Mouse (Mus musculus): ENCODE results near the gene Tgds.
"Not testable (repeated sequence)": the region's sequence is repeated elsewhere in the genome, so short reads cannot be mapped to it uniquely, and the experiment has no call there.

Tgds gene

DNA sequence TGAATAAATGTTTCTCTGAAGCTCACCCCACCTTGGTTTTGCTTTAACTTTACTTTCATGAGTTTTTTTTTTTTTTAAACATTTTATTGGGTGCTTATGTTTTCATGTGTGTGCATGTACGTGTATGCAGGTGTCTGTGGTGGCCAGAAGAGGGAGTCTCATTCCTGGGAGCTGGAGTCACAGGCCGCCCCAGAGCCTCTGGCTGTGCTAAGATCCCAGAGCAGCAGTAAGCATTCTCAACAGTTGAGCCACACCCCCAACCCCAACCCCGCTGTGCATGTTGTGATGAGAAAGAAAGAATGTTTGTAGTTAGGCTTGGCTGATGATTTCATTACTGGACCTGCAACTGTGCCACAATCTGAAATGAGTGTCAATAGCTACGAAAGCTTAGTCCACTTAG is 36.2 kb upstream of the Tgds start:
- TF ChIP-seq NANOG (IDR thresholded peaks at IDR 0.05; ENCODE audit: borderline replicate concordance, low read length) (no peak), CTCF (conservative IDR thresholded peaks at IDR 0.05; ENCODE audit: low read length) (peak; percentile 20; the same call in 1 of the 2 replicates)
- no peak overlapping the region for H3K4me3 ChIP-seq (replicated peaks; ENCODE audit: low read length)
- H3K4me1 ChIP-seq (replicated peaks; ENCODE audit: low read depth, low read length), result peaks cover 6% of the 10 kb centered on the region
- no peaks in the 10 kb centered on the region for H3K27me3 ChIP-seq (ENCODE audit: insufficient read depth, low read length)
- no peaks in the 10 kb centered on the region for H3K9me3 ChIP-seq (ENCODE audit: low read length)
- no peaks in the 10 kb centered on the region for H3K36me3 ChIP-seq (ENCODE audit: insufficient read depth, low read length)

GRCm38 (mm10) chr14:118162640-118163039 is 30.1 kb upstream of the Tgds start:
- TF ChIP-seq CTCF (conservative IDR thresholded peaks at IDR 0.05; ENCODE audit: low read length) (no peak), POU5F1 (IDR thresholded peaks at IDR 0.05; ENCODE audit: borderline replicate concordance, low read length) (no peak), NANOG (IDR thresholded peaks at IDR 0.05; ENCODE audit: borderline replicate concordance, low read length) (no peak)
- 0 out of 2 replicates have a peak, but pooled peaks cover 9% of the 10 kb centered on the region for H3K4me1 ChIP-seq (replicated peaks; ENCODE audit: low read depth, low read length)
- no peaks in the 10 kb centered on the region for H3K9me3 ChIP-seq (ENCODE audit: low read length)
- no peak overlapping the region for H3K4me3 ChIP-seq (replicated peaks; ENCODE audit: low read length)
- H3K27me3 ChIP-seq (ENCODE audit: insufficient read depth, low read length), result no peaks in the 10 kb centered on the region
- H3K36me3 ChIP-seq (ENCODE audit: insufficient read depth, low read length), result peaks cover 44% of the 10 kb centered on the region

DNA sequence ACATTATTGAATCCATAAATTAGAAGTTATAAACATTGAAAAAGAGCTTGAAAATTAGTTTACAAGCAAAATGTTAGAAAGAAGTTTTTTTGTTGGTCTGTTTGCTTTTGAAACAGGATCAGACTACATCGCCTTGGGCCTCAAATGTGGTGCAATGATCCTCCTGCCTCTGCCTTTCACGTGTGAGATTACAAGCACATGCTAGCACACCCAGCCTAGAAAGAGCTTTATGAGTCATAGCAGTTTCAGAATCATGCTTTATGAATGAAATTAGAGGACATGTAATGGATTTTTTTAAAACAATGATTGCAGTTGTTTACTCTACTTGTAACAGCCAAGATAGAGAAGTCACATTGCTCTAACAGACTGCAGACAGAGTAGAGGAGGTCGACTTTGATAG is 29.2 kb upstream of the Tgds start:
- peaks cover 46% of the 10 kb centered on the region for H3K36me3 ChIP-seq (ENCODE audit: insufficient read depth, low read length)
- H3K4me1 ChIP-seq (replicated peaks; ENCODE audit: low read depth, low read length), result 0 out of 2 replicates have a peak, but pooled peaks cover 9% of the 10 kb centered on the region
- peaks cover 2% of the 10 kb centered on the region for H3K9me3 ChIP-seq (ENCODE audit: low read length)
- TF ChIP-seq CTCF (conservative IDR thresholded peaks at IDR 0.05; ENCODE audit: low read length), result no peak
- TF ChIP-seq NANOG (IDR thresholded peaks at IDR 0.05; ENCODE audit: borderline replicate concordance, low read length), result no peak
- TF ChIP-seq POU5F1 (IDR thresholded peaks at IDR 0.05; ENCODE audit: borderline replicate concordance, low read length), result no peak
- H3K27me3 ChIP-seq (ENCODE audit: insufficient read depth, low read length), result no peaks in the 10 kb centered on the region
- no peak overlapping the region for H3K4me3 ChIP-seq (replicated peaks; ENCODE audit: low read length)

DNA sequence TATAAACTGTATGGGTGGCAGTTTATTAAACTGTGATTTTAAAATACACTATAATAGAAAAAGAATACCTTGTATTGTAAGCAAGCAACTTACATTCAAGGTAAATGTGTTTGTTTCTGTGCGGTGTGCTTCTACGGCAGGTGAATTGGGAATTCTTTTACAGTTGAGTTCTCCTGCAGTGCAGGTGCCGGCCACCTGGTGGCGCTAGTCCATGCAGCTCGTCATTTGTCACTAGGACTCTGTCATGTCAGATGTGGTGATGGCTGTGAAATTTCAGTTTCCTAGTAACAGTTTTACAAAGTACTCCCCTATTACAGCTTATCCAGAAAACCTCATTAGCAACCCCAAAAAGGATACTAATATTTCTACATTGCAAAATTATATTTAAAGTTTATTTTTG is 24.6 kb upstream of the Tgds start:
- H3K4me3 ChIP-seq (replicated peaks; ENCODE audit: low read length), result no peak overlapping the region
- TF ChIP-seq CTCF (conservative IDR thresholded peaks at IDR 0.05; ENCODE audit: low read length) (peak; percentile 70), NANOG (IDR thresholded peaks at IDR 0.05; ENCODE audit: borderline replicate concordance, low read length) (no peak), POU5F1 (IDR thresholded peaks at IDR 0.05; ENCODE audit: borderline replicate concordance, low read length) (no peak)
- 0 out of 2 replicates have a peak, but pooled peaks cover 9% of the 10 kb centered on the region for H3K4me1 ChIP-seq (replicated peaks; ENCODE audit: low read depth, low read length)
- H3K9me3 ChIP-seq (ENCODE audit: low read length), result peaks cover 26% of the 10 kb centered on the region
- H3K36me3 ChIP-seq (ENCODE audit: insufficient read depth, low read length), result peaks cover 66% of the 10 kb centered on the region
- H3K27me3 ChIP-seq (ENCODE audit: insufficient read depth, low read length), result no peaks in the 10 kb centered on the region

DNA sequence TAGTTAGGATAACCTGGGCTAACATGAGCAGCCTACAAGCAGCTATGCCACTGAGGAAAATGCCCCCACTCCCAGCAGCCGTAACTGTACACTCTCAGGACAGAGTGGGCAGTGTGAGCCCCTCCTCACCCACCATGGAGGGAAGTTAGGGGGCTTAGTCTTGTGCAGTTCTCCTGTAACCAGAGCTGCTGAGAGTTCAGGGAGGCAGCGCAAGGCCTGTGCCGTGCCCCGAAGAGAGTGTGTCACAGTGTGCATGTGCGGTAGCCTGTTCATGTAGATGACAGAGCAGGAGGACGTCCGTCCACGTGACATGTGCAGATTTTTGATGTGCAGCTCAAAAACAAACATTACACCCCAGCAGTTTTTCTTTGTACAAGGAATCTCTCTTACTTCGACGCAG is 24.2 kb upstream of the Tgds start:
- Histone ChIP-seq H3K9me3 (ENCODE audit: low read length) (peaks cover 26% of the 10 kb centered on the region), H3K4me1 (replicated peaks; ENCODE audit: low read depth, low read length) (0 out of 2 replicates have a peak, but pooled peaks cover 9% of the 10 kb centered on the region), H3K4me3 (replicated peaks; ENCODE audit: low read length) (no peak overlapping the region), H3K36me3 (ENCODE audit: insufficient read depth, low read length) (peaks cover 66% of the 10 kb centered on the region), H3K27me3 (ENCODE audit: insufficient read depth, low read length) (no peaks in the 10 kb centered on the region)
- no peak for TF ChIP-seq NANOG (IDR thresholded peaks at IDR 0.05; ENCODE audit: borderline replicate concordance, low read length)

GRCm38 (mm10) chr14:118156056-118156455 is 23.5 kb upstream of the Tgds start:
- peaks cover 61% of the 10 kb centered on the region for H3K36me3 ChIP-seq (ENCODE audit: insufficient read depth, low read length)
- not testable (repeated sequence) for H3K27me3 ChIP-seq (ENCODE audit: insufficient read depth, low read length); H3K4me1 ChIP-seq (replicated peaks; ENCODE audit: low read depth, low read length)

GRCm38 (mm10) chr14:118152294-118152651 is 19.7 kb upstream of the Tgds start:
- Histone ChIP-seq H3K27me3 (ENCODE audit: insufficient read depth, low read length) (no peaks in the 10 kb centered on the region), H3K4me3 (replicated peaks; ENCODE audit: low read length) (no peak overlapping the region), H3K4me1 (replicated peaks; ENCODE audit: low read depth, low read length) (no peaks in the 10 kb centered on the region), H3K9me3 (ENCODE audit: low read length) (peaks cover 26% of the 10 kb centered on the region), H3K36me3 (ENCODE audit: insufficient read depth, low read length) (peaks cover 51% of the 10 kb centered on the region)
- TF ChIP-seq NANOG (IDR thresholded peaks at IDR 0.05; ENCODE audit: borderline replicate concordance, low read length) (no peak), CTCF (conservative IDR thresholded peaks at IDR 0.05; ENCODE audit: low read length) (no peak), POU5F1 (IDR thresholded peaks at IDR 0.05; ENCODE audit: borderline replicate concordance, low read length) (no peak)

More at GRCm38 (mm10) chr14:118156056-118156455, 23.5 kb upstream of the Tgds start:
- peaks cover 26% of the 10 kb centered on the region for H3K9me3 ChIP-seq (ENCODE audit: low read length)
- not testable (repeated sequence) for H3K4me3 ChIP-seq (replicated peaks; ENCODE audit: low read length)

- Histone ChIP-seq H3K9me3 (ENCODE audit: low read length) (peaks cover 23% of the 10 kb centered on the region), H3K4me1 (replicated peaks; ENCODE audit: low read depth, low read length) (no peaks in the 10 kb centered on the region), H3K27me3 (ENCODE audit: insufficient read depth, low read length) (no peaks in the 10 kb centered on the region), H3K4me3 (replicated peaks; ENCODE audit: low read length) (no peak overlapping the region), H3K36me3 (ENCODE audit: insufficient read depth, low read length) (peaks cover 51% of the 10 kb centered on the region)
- TF ChIP-seq POU5F1 (IDR thresholded peaks at IDR 0.05; ENCODE audit: borderline replicate concordance, low read length) (no peak), CTCF (conservative IDR thresholded peaks at IDR 0.05; ENCODE audit: low read length) (no peak), NANOG (IDR thresholded peaks at IDR 0.05; ENCODE audit: borderline replicate concordance, low read length) (no peak)
These were observed 19.2 kb upstream of the Tgds start for GRCm38 (mm10) chr14:118151651-118152293.
